Mouse (Mus musculus) neural tube, embryonic 15.5 days (tissue): ENCODE results near the gene Sntg2. TPM values are rescaled to one million over a fixed set of nuclear protein-coding genes. Genes with fewer than 3 reads are reported as not detected.
A peak's percentile ranks its signal among the peaks of the same experiment; 100 is the strongest.

Source experiments
- ATAC-seq: fragments of 200-750 bp; cut with Nextera tagmentation; 2 replicates; pipeline ENCODE4 v1.8.0; 2017; ENCODE audit warnings: mild to moderate bottlenecking, moderate TSS enrichment, moderate library complexity; ENCODE audit not compliant: low FRiP score
- H3K27ac ChIP-seq: fragments of 300-500 bp; sonication (generic); replicated peaks from 2 replicates; pipeline ENCODE4 v1.5.1; 2015; ENCODE audit warnings: mild to moderate bottlenecking, inconsistent platforms
- H3K27me3 ChIP-seq: fragments of 300-500 bp; sonication (generic); replicated peaks from 2 replicates; pipeline ENCODE4 v1.6.1; 2015; ENCODE audit warnings: inconsistent platforms
- H3K36me3 ChIP-seq: fragments of 300-500 bp; sonication (generic); 2 replicates; pipeline ENCODE4 v1.6.1; 2015; ENCODE audit warnings: inconsistent platforms
- H3K4me1 ChIP-seq: fragments of 300-500 bp; sonication (generic); 2 replicates; pipeline ENCODE4 v1.6.1; 2015; ENCODE audit warnings: inconsistent platforms
- H3K4me2 ChIP-seq: fragments of 300-500 bp; sonication (generic); 2 replicates; pipeline ENCODE4 v1.6.1; 2015; ENCODE audit warnings: inconsistent platforms, mild to moderate bottlenecking, moderate library complexity
- H3K4me3 ChIP-seq: fragments of 300-500 bp; sonication (generic); replicated peaks from 2 replicates; pipeline ENCODE4 v1.5.1; 2015; ENCODE audit warnings: mild to moderate bottlenecking, inconsistent platforms
- H3K9ac ChIP-seq: fragments of 300-500 bp; sonication (generic); replicated peaks from 2 replicates; pipeline ENCODE4 v1.6.1; 2015; ENCODE audit warnings: mild to moderate bottlenecking, inconsistent platforms
- H3K9me3 ChIP-seq: fragments of 300-500 bp; sonication (generic); replicated peaks from 2 replicates; pipeline ENCODE4 v1.6.1; 2016; ENCODE audit warnings: inconsistent platforms
- WGBS: fragments of 180-500 bp; shearing (Covaris S2); methylation state at CpG from one replicate; pipeline ENCODE4 v1.1.7; 2015; ENCODE audit warnings: mixed read lengths; 5-methylcytosine and 5-hydroxymethylcytosine counted together
- polyA plus RNA-seq: library from polyadenylated mRNA; unstranded; fragments of >200 nt; fragmentation: Nextera tagmentation; extraction: Ambion mirVana; gene quantifications from 2 replicates; pipeline ENCODE4 v1.2.1, GENCODE M21; 2015

The Sntg2 gene
- polyA plus RNA-seq, result 5.3 and 12.6 TPM in 2 replicates

- ATAC-seq, result peak; percentile 96
- Histone ChIP-seq H3K27me3 (no peaks in the 10 kb centered on the region), H3K4me3 (peak within 1 kb of the TSS; percentile 65), H3K36me3 (no peaks in the 10 kb centered on the region), H3K27ac (peak within 1 kb of the TSS; percentile 24; the same call in 1 of the 2 replicates), H3K9me3 (no peaks in the 10 kb centered on the region), H3K4me1 (peaks cover 12% of the 10 kb centered on the region), H3K4me2 (peak within 1 kb of the TSS; percentile 96), H3K9ac (peak within 1 kb of the TSS; percentile 75)
- 1% methylated on average over 38 of the region's 39 CpGs for WGBS
Observed at GRCm38 (mm10) chr12:30372933-30373501, at the start of gene Sntg2. Gene Sntg2 (minus strand): TSS chr12:30373375.

GRCm38 (mm10) chr12:30416547-30416946, 43.4 kb upstream of the Sntg2 start:
- no peaks in the 10 kb centered on the region for H3K9me3 ChIP-seq
- ATAC-seq, result no peak
- H3K27ac ChIP-seq, result no peak overlapping the region
- H3K36me3 ChIP-seq, result no peaks in the 10 kb centered on the region
- H3K4me1 ChIP-seq, result no peaks in the 10 kb centered on the region
- H3K4me2 ChIP-seq, result no peak overlapping the region
- no peak overlapping the region for H3K9ac ChIP-seq
- no peaks in the 10 kb centered on the region for H3K27me3 ChIP-seq
- H3K4me3 ChIP-seq, result no peak overlapping the region
- WGBS, result 86% methylated on average over 8 of the region's 8 CpGs

DNA sequence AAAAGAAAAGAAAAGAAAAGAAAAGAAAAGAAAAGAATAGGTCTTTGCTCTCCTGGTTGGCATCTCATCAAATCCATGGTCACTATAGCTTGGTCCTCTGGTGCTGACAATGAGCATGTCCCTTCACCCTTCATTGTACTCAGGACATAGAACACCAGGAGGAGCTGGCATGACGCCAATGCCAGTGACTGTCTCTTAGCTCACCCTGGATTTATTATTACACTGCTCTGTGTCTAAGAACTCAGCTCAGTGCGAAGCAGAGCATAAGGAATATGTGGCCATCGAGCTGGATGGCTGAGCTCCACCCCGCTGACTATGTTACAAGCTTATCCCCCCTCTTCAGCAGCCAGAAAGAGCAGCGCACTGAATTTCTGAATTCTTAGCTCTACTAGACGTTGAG, 42.8 kb upstream of the Sntg2 start:
- H3K4me3 ChIP-seq, result no peak overlapping the region
- no peak overlapping the region for H3K9ac ChIP-seq
- H3K27me3 ChIP-seq, result no peaks in the 10 kb centered on the region
- WGBS, result 61% methylated on average over 6 of the region's 6 CpGs
- H3K36me3 ChIP-seq, result no peaks in the 10 kb centered on the region
- H3K27ac ChIP-seq, result no peak overlapping the region
- H3K4me1 ChIP-seq, result no peaks in the 10 kb centered on the region
- H3K4me2 ChIP-seq, result no peak overlapping the region
- no peak for ATAC-seq
- no peaks in the 10 kb centered on the region for H3K9me3 ChIP-seq

GRCm38 (mm10) chr12:30402651-30403050, 29.5 kb upstream of the Sntg2 start:
- H3K27ac ChIP-seq, result no peak overlapping the region
- H3K9ac ChIP-seq, result no peak overlapping the region
- no peaks in the 10 kb centered on the region for H3K36me3 ChIP-seq
- no peak overlapping the region for H3K4me2 ChIP-seq
- no peaks in the 10 kb centered on the region for H3K4me1 ChIP-seq
- no peak for ATAC-seq
- no peaks in the 10 kb centered on the region for H3K27me3 ChIP-seq
- no peak overlapping the region for H3K4me3 ChIP-seq
- no peaks in the 10 kb centered on the region for H3K9me3 ChIP-seq

DNA sequence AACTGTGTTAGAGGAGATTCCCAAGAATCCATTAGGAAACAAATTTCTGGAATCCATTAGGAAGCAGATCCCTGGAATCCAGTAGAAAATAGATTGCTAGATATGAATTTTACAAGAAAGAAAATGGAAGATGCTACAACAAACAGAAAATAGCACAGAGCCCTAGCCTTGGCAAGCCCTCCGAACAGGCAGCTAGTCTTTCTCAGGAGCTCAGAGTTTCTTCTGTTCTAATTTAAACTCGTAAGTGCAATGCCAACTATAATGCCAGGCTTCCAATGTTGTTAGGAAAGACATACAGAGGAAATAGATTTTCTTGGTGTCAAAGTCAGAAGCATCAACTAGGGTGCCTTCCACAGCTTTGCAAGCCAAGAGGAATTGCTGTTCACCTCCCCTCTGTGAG, 27.4 kb upstream of the Sntg2 start:
- H3K9ac ChIP-seq, result no peak overlapping the region
- no peak for ATAC-seq
- no peak overlapping the region for H3K4me2 ChIP-seq
- no peaks in the 10 kb centered on the region for H3K9me3 ChIP-seq
- H3K27ac ChIP-seq, result no peak overlapping the region
- H3K4me1 ChIP-seq, result no peaks in the 10 kb centered on the region
- H3K4me3 ChIP-seq, result no peak overlapping the region
- no peaks in the 10 kb centered on the region for H3K36me3 ChIP-seq
- 88% methylated on average over 2 of the region's 2 CpGs for WGBS
- no peaks in the 10 kb centered on the region for H3K27me3 ChIP-seq

DNA sequence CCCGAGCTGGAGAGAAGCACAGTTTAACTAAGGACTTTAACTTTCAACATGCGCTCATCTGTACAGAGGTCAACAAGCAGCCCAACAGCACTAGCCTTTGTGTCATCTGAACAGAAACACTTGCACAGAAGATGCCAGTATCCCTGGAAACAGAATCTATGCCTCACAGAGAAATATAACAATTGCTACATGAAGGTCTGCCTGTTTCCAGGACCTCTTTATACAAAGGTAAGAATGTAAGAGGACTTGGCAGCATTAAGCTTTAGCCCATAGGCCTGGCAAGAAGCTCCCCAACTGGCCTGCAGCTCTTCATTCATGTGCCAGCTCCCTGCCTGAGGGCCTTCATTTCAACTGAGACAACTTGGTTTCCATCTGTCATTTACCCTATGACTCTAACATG, 26.9 kb upstream of the Sntg2 start:
- H3K4me2 ChIP-seq, result no peak overlapping the region
- H3K27me3 ChIP-seq, result no peaks in the 10 kb centered on the region
- H3K9ac ChIP-seq, result no peak overlapping the region
- H3K27ac ChIP-seq, result no peak overlapping the region
- no peak overlapping the region for H3K4me3 ChIP-seq
- H3K36me3 ChIP-seq, result no peaks in the 10 kb centered on the region
- peak; percentile 55; the same call in 1 of the 2 replicates for ATAC-seq
- WGBS, result 81% methylated on average over 2 of the region's 2 CpGs
- no peaks in the 10 kb centered on the region for H3K9me3 ChIP-seq
- H3K4me1 ChIP-seq, result no peaks in the 10 kb centered on the region

- Histone ChIP-seq H3K27ac (no peak overlapping the region), H3K36me3 (no peaks in the 10 kb centered on the region), H3K9ac (peak overlapping the region; percentile 75; the same call in 1 of the 2 replicates), H3K4me3 (peak overlapping the region; percentile 65), H3K9me3 (no peaks in the 10 kb centered on the region), H3K4me1 (peaks cover 12% of the 10 kb centered on the region), H3K4me2 (peak overlapping the region; percentile 96), H3K27me3 (no peaks in the 10 kb centered on the region)
- 51% methylated on average over 5 of the region's 5 CpGs for WGBS
- no peak for ATAC-seq
Observed at GRCm38 (mm10) chr12:30372293-30372692, 882 bp downstream of the Sntg2 start.

GRCm38 (mm10) chr12:30369786-30370185, 3.4 kb downstream of the Sntg2 start:
- Histone ChIP-seq H3K4me3 (no peak overlapping the region), H3K4me2 (peak overlapping the region; percentile 31), H3K9ac (no peak overlapping the region), H3K27me3 (no peaks in the 10 kb centered on the region), H3K27ac (no peak overlapping the region), H3K36me3 (no peaks in the 10 kb centered on the region), H3K9me3 (no peaks in the 10 kb centered on the region), H3K4me1 (peaks cover 12% of the 10 kb centered on the region)
- 7% methylated on average over 6 of the region's 6 CpGs for WGBS
- ATAC-seq, result peak; percentile 58; the same call in 1 of the 2 replicates

GRCm38 (mm10) chr12:30369141-30369540, 4.0 kb downstream of the Sntg2 start:
- Histone ChIP-seq H3K27ac (no peak overlapping the region), H3K4me3 (no peak overlapping the region), H3K36me3 (no peaks in the 10 kb centered on the region), H3K4me1 (peaks cover 12% of the 10 kb centered on the region), H3K4me2 (no peak overlapping the region), H3K27me3 (no peaks in the 10 kb centered on the region), H3K9ac (no peak overlapping the region), H3K9me3 (no peaks in the 10 kb centered on the region)
- ATAC-seq, result no peak
- 74% methylated on average over 6 of the region's 6 CpGs for WGBS

DNA sequence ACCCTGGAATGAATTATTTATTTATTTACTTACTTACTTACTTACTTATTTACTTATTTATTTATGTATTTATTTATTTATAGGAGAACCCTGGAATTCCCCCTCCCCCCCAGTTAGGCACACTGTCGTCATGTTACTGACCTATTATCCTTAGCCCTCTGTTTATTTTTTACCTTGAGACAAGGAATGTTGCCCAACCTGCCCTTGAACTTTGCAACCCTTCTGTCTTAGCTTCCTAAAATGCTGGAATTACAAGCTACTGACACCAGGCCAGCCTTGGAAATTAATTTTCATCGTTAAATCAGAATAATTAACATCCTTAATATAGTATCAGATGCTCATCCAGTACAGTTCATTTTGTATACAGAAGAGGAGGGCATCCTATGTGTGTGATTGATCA, 10.9 kb downstream of the Sntg2 start:
- 80% methylated on average over 2 of the region's 2 CpGs for WGBS

GRCm38 (mm10) chr12:30357666-30358065, 15.5 kb downstream of the Sntg2 start:
- ATAC-seq, result peak; percentile 38; the same call in 1 of the 2 replicates
- H3K9ac ChIP-seq, result no peak overlapping the region
- H3K27ac ChIP-seq, result no peak overlapping the region
- H3K36me3 ChIP-seq, result no peaks in the 10 kb centered on the region
- no peak overlapping the region for H3K4me3 ChIP-seq
- 41% methylated on average over 6 of the region's 6 CpGs for WGBS
- H3K4me2 ChIP-seq, result no peak overlapping the region
- no peaks in the 10 kb centered on the region for H3K9me3 ChIP-seq
- H3K27me3 ChIP-seq, result no peaks in the 10 kb centered on the region
- H3K4me1 ChIP-seq, result no peaks in the 10 kb centered on the region

More for the DNA sequence above, 10.9 kb downstream of the Sntg2 start:
- ATAC-seq, result no peak
- H3K36me3 ChIP-seq, result no peaks in the 10 kb centered on the region
- no peak overlapping the region for H3K4me2 ChIP-seq
- no peak overlapping the region for H3K4me3 ChIP-seq
- H3K27ac ChIP-seq, result no peak overlapping the region
- no peaks in the 10 kb centered on the region for H3K27me3 ChIP-seq
- H3K4me1 ChIP-seq, result no peaks in the 10 kb centered on the region
- no peaks in the 10 kb centered on the region for H3K9me3 ChIP-seq
- H3K9ac ChIP-seq, result no peak overlapping the region

GRCm38 (mm10) chr12:30352393-30352792, 20.8 kb downstream of the Sntg2 start:
- Histone ChIP-seq H3K27me3 (no peaks in the 10 kb centered on the region), H3K4me1 (0 out of 2 replicates have a peak, but pooled peaks cover 6% of the 10 kb centered on the region), H3K9me3 (no peaks in the 10 kb centered on the region), H3K9ac (no peak overlapping the region), H3K27ac (no peak overlapping the region), H3K4me3 (no peak overlapping the region), H3K36me3 (no peaks in the 10 kb centered on the region), H3K4me2 (no peak overlapping the region)
- WGBS, result 62% methylated on average over 2 of the region's 2 CpGs
- no peak for ATAC-seq
